Mouse (Mus musculus): ENCODE measurements around the gene Rad9a. TPM values are rescaled to one million over a fixed set of nuclear protein-coding genes. Genes with fewer than 3 reads are reported as not detected.

Gene Rad9a
- polyA plus RNA-seq, 1 experiment from 2014 or later, result 31.2 TPM

DNA sequence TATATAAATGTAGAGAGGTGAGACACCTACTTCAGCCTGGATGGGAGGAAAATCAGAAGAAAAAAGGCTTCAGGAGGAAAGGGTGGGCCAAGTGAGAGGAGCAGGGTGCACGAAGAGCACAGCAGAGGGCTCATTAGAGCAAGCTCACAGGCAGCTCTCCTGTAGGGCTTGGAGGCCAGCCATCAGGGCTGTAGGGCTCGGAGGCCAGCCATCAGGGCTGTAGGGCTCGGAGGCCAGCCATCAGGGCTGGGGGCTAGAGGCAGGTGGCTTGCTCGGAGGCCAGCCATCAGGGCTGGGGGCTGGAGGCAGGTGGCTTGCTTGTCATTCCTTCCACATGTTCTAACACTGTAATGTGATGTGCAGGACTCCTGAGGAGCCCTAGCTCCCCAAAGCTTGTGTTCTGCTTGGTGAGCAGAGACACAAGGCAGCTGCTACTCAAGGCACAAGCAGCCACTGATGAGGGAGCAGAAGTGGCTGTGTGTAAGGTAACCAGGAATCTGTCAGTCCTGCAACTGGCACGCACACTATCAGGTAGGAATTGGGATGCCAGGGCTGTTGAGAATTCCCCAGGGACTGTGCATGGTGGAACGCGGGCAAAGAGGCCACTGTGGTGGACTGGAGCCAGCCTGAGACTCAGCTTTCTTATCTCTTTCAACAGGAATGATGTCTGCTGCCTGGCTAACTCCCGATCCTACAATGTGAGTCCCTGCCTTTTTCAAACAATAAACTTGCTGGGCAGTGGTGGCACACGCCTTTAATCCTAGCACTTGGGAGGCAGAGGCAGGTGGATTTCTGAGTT, 34.6 kb downstream of the Rad9a start:
- ATAC-seq (ENCODE audit: low FRiP score), result no peak
- Histone ChIP-seq H3K27me3 (no peaks in the 10 kb centered on the region), H3K9me3 (replicated peaks) (no peaks in the 10 kb centered on the region), H3K9ac (peak overlapping the region; percentile 29; the same call in 1 of the 2 replicates), H3K27ac (no peak overlapping the region), H3K4me2 (replicated peaks) (no peak overlapping the region), H3K4me3 (no peak overlapping the region), H3K4me1 (peaks cover 26% of the 10 kb centered on the region), H3K36me3 (no peaks in the 10 kb centered on the region; the same call in 1 of the 2 replicates)
- WGBS, result 88% methylated on average over 9 of the region's 9 CpGs

DNA sequence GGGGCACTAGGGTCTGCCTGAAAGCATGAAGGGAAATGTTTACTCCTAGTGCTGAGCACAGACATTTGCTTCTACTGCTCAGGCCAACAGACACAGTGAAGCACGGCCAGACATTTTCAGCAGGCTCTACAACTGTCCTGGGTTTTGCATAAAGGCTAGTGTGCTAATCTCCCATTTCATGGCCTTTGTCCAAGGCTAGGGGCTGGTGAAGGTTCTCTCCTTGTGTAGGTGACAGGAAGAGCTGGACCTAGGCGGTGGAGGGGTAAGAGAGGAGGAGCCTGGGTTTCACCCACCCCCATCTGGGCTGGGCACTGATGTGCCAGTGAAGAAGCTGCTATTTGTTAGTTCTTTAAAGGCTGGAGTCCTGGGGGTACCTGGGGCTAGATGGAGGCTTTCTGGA, 36.7 kb downstream of the Rad9a start:
- Histone ChIP-seq H3K9ac (no peak overlapping the region), H3K4me1 (peaks cover 11% of the 10 kb centered on the region), H3K4me2 (replicated peaks) (no peak overlapping the region)

DNA sequence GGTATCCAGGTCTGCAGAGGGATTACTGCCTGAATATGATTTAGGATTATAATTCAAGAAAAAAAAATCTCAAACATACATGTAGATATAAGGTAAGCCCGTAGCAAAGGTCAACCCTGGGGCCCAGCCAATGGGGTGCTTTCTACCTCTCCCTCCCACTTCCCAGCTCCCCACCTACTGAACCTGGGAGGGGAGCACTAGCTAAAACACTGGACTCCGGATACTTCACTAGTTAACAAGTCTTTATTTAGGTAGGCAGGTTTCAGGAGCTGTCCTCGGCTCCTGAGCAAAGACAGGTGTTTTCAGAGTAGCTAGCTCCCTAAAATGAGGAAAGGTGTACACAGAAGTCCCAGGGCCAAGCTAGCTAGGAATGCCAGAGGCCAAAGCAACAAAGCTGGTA, 37.4 kb downstream of the Rad9a start:
- Histone ChIP-seq H3K4me3 (no peak overlapping the region), H3K4me1 (peaks cover 10% of the 10 kb centered on the region), H3K27me3 (no peaks in the 10 kb centered on the region), H3K9me3 (replicated peaks) (no peaks in the 10 kb centered on the region), H3K9ac (no peak overlapping the region), H3K36me3 (peaks cover 23% of the 10 kb centered on the region), H3K27ac (0 out of 2 replicates have a peak overlapping the region, but pooled peaks have one; percentile 79), H3K4me2 (replicated peaks) (no peak overlapping the region; the same call in 1 of the 2 replicates)
- WGBS, result 87% methylated on average over 3 of the region's 3 CpGs
- no peak for ATAC-seq (ENCODE audit: low FRiP score)

More for the DNA sequence above, 36.7 kb downstream of the Rad9a start:
- no peak for ATAC-seq (ENCODE audit: low FRiP score)
- Histone ChIP-seq H3K27me3 (no peaks in the 10 kb centered on the region), H3K4me3 (no peak overlapping the region), H3K27ac (no peak overlapping the region), H3K9me3 (replicated peaks) (no peaks in the 10 kb centered on the region), H3K36me3 (peaks cover 17% of the 10 kb centered on the region)
- 64% methylated on average over 2 of the region's 2 CpGs for WGBS

DNA sequence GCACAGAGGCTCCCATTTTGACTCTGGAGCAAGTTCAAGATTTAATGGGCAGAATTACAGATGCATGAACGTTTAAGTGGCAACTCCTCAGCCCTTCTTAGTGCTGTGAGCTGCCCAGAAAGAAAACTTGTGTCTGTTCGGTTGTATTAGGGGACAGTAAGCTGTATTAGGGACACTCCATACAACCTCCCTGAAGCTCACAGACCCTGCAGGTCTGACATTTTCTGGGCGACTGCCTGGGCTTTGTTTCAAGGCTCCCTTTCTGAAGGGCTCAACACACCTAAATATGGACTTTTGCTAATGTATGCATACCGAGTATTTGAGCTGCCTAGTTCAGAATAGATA, 37.9 kb downstream of the Rad9a start:
- peak overlapping the region; percentile 61 for H3K9ac ChIP-seq
- peaks cover 10% of the 10 kb centered on the region for H3K4me1 ChIP-seq
- peaks cover 29% of the 10 kb centered on the region for H3K36me3 ChIP-seq
- no peaks in the 10 kb centered on the region for H3K27me3 ChIP-seq
- ATAC-seq (ENCODE audit: low FRiP score), result peak; percentile 28
- H3K27ac ChIP-seq, result peak overlapping the region; percentile 79
- peak overlapping the region; percentile 85 for H3K4me2 ChIP-seq (replicated peaks)
- H3K9me3 ChIP-seq (replicated peaks), result no peaks in the 10 kb centered on the region
- 37% methylated on average over 4 of the region's 4 CpGs for WGBS
- peak overlapping the region; percentile 59 for H3K4me3 ChIP-seq

DNA sequence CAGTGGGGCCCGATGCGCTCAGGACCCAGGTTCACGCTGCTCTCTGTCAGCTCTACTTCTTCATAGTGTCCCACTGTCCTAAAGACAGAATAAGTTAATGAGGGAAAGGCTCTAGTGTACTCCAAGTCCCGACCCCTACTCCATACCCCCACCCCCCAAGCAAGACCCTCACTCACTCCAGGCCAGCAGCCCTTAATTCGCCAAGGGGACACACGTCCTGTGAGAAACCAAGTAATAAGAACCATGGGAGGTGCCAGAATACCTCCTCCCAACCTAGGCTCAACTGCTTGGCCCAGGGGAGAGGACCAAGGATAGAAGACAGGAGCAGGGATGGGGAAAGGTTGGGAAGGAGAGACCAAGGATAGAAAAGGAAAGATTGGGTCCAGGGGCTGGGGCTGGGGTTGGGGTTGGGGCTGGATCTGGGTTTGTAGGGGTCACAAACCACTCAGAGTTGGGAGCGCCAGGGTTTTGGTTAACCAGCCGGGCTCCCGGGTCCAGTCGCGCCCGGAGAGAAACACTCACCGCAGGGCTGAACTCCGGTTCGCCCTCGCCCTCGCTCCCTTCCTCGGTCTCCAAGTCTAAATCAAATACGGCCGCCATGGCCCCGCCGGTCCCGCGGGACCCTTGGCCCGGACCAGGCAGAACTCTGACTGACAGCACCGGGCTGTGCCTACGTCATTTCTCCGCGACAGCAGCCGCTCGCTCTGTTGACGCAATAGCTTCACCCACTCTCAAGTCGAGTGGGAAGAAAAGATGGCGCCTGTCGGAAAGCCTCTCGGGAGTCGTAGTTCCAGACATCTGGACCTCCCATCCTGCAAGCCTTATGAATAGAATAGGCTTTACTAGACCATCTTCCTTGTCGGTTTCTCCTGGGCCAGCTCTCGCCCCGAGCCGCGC, 38.6 kb downstream of the Rad9a start, which contains the start of gene Rps6kb2:
Gene Rps6kb2, minus strand, starts transcription at position 709 of the 897 bp plus-strand sequence.
- H3K36me3 ChIP-seq, result peaks cover 35% of the 10 kb centered on the region
- peak; percentile 90 for ATAC-seq (ENCODE audit: low FRiP score)
- 6% methylated on average over 42 of the region's 42 CpGs for WGBS

DNA sequence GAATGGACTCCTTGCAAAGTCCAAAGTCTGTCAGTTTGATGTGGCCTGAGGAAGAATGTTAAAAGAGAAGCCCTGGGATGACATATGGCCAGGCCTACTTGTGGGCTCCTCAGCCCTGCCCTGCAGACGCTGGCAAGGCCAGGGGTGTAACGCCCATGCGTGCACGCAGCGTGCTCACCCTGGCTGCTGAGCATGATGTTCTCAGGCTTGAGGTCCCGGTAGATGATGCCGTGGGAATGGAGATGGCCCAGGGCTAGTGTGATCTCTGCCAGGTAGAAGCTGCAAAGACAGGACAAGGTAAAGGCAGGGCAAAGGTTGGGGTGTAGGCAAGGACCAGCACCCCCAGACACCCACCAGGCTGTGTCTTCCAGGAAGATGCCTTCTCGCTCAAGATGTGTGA, 42.4 kb downstream of the Rad9a start:
- Histone ChIP-seq H3K4me3 (no peak overlapping the region), H3K4me1 (peaks cover 13% of the 10 kb centered on the region), H3K36me3 (peaks cover 60% of the 10 kb centered on the region), H3K27ac (no peak overlapping the region), H3K4me2 (replicated peaks) (no peak overlapping the region), H3K27me3 (no peaks in the 10 kb centered on the region), H3K9ac (no peak overlapping the region), H3K9me3 (replicated peaks) (no peaks in the 10 kb centered on the region)
- ATAC-seq (ENCODE audit: low FRiP score), result no peak
- WGBS, result 97% methylated on average over 8 of the region's 8 CpGs

More for the DNA sequence above, 38.6 kb downstream of the Rad9a start, which contains the start of gene Rps6kb2:
- peaks cover 10% of the 10 kb centered on the region for H3K4me1 ChIP-seq
- no peaks in the 10 kb centered on the region for H3K27me3 ChIP-seq
- peak within 1 kb of the TSS; percentile 59 for H3K4me3 ChIP-seq
- peak within 1 kb of the TSS; percentile 79 for H3K27ac ChIP-seq
- H3K9ac ChIP-seq, result peak within 1 kb of the TSS; percentile 83
- no peaks in the 10 kb centered on the region for H3K9me3 ChIP-seq (replicated peaks)
- peak within 1 kb of the TSS; percentile 85 for H3K4me2 ChIP-seq (replicated peaks)

DNA sequence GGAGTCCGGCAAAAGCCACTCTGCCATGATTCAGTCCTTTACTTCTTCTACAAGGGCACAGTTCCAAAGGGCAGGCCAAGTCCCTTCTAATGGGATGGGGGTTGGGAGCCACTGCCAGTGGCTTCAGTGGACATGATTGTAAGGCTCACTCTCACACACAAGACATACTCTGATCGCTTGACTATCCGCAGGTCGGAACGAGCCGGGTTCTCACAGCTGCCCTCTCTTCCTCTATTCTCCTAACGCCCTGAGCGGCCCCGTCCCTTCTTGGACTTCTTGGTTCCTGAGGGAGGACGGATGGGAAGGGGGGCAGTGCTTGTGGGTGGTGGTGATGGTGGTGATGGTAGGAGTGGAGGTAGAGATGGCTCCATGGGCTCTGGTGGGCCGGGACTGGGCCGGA, 44.7 kb downstream of the Rad9a start:
- no peak overlapping the region for H3K27ac ChIP-seq
- peaks cover 71% of the 10 kb centered on the region for H3K36me3 ChIP-seq
- H3K9ac ChIP-seq, result no peak overlapping the region
- H3K9me3 ChIP-seq (replicated peaks), result no peaks in the 10 kb centered on the region
- 87% methylated on average over 12 of the region's 12 CpGs for WGBS
- no peaks in the 10 kb centered on the region for H3K27me3 ChIP-seq
- H3K4me2 ChIP-seq (replicated peaks), result no peak overlapping the region
- no peak overlapping the region for H3K4me3 ChIP-seq
- peaks cover 3% of the 10 kb centered on the region; the same call in 1 of the 2 replicates for H3K4me1 ChIP-seq
- ATAC-seq (ENCODE audit: low FRiP score), result no peak

DNA sequence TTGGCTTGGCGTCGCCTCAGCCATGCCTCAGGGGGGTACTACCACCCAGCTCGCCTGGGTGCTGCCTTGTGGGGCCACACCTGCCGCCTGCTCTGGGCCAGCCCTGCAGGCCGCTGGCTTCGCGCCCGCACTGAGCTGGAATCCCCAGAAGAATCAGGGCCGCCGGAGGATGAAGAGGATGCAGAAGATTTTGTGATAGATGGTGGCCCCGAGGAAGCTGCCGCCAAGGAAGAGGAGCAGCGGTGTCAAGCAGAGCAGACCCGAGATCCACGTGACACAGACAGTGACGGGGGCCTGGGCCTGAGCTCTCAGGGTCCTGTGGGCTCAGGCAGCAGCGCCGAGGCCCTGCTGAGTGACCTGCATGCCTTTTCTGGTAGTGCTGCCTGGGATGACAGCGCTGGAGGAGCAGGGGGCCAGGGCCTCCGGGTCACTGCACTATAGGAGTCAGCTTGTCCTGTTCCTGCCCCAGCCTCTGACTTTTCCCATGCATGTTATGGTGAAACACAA, 45.3 kb downstream of the Rad9a start:
- H3K9ac ChIP-seq, result no peak overlapping the region
- H3K4me1 ChIP-seq, result peaks cover 3% of the 10 kb centered on the region; the same call in 1 of the 2 replicates
- no peak for ATAC-seq (ENCODE audit: low FRiP score)
- H3K36me3 ChIP-seq, result peaks cover 71% of the 10 kb centered on the region
- no peaks in the 10 kb centered on the region for H3K27me3 ChIP-seq
- no peak overlapping the region for H3K4me3 ChIP-seq
- no peak overlapping the region for H3K4me2 ChIP-seq (replicated peaks)
- WGBS, result 69% methylated on average over 20 of the region's 20 CpGs
- H3K27ac ChIP-seq, result peak overlapping the region; percentile 60
- H3K9me3 ChIP-seq (replicated peaks), result no peaks in the 10 kb centered on the region

DNA sequence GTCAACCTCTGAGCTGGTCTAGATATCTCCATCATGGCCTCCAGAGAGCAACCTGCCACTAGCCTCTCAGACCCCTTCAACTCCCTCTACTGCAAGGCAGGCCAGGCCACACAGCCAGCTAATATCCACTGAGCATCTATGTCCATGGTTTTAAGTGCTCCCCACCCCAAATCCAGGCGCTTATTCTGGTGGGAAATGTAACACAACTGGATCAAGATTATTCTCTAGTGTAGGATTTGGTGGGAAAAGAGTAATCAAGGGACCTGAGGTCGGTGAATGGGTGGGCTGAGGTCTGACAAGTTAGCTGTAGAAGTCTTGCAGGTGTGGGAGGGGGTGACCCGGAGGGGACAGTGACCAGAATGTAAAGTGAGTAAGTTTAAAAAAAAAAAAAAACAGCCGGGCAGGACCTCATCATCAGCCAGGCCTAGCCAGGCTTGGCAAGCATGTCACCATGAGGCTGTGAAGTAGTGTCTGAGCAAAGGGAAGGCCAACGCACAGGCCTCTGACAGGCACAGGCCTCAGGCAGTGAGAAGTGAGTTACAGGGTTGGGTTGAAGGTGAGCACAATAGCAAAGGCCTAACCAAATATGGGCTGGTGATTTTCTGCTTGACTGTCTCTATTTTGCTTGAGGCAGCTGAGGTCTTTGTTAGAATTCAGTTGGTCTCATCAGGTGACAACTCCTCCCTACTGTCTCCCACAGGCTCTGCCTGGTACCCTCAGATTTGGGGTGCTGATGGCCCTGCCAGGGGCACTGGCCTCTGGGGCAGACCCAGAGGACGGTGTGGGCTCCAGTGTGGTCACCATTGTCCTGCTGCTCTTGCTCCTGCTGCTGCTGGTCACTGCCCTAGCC, 46.0 kb downstream of the Rad9a start:
- no peak overlapping the region for H3K9ac ChIP-seq
- no peak overlapping the region for H3K4me2 ChIP-seq (replicated peaks)
- peaks cover 71% of the 10 kb centered on the region for H3K36me3 ChIP-seq
- H3K9me3 ChIP-seq (replicated peaks), result no peaks in the 10 kb centered on the region
- no peak for ATAC-seq (ENCODE audit: low FRiP score)
- H3K4me1 ChIP-seq, result peaks cover 5% of the 10 kb centered on the region; the same call in 1 of the 2 replicates
- no peaks in the 10 kb centered on the region for H3K27me3 ChIP-seq
- 68% methylated on average over 6 of the region's 6 CpGs for WGBS
- H3K4me3 ChIP-seq, result no peak overlapping the region
- H3K27ac ChIP-seq, result peak overlapping the region; percentile 60

DNA sequence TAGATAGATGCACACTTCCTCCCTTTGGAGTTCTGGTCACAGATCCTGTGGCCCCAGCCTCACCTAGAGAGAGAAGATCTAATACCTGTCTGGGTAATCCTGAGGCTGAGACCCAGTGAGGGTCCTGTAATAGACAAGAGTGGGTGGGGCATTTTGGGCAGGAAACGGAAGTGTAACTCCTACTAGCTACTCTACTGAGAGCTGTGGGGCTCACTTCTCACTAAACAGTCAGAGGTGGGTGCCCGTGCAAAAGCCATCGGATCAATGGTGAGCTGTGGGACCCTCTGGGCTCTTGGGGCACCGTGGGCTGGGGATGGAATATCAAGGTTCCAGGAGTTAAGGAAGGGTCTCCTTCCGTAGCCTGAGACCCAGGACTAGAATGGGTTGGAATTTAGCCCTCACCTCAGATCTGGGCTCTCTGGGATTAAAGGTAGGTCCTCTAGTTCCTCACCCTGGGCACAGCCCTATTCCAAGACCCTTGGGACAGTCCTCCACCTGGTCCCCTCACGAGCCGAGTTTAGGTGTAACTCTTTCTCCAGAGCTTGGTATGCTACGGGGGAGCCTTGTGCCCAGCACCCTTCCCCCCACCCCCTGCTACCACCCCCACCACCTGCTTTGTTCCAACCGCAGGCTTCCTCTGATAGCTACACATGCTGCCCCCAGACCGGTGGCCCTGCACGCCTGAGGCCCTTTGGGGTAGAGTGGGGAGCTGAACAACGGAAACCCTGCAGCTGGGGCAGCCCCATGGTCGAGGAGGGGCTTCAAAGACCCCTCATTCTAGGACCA, 46.8 kb downstream of the Rad9a start:
- Histone ChIP-seq H3K27ac (no peak overlapping the region), H3K36me3 (peaks cover 71% of the 10 kb centered on the region)

DNA sequence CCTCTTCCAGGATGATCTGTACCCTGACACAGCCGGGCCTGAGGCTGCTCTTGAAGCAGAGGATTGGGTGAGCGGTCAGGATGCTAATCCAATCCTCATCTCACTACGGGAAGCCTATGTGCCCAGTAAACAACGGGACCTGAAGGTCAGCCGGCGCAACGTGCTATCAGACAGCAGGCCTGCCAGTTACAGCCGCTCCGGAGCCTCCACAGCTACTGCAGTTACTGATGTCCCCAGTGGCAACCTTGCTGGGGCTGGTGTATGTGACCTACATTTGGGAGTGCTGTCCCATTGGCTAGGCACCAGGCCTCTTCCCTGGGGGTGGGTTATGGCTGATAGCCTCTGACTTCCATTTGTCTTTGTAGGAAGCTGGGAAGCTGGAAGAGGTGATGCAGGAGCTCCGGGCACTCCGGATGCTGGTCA, 48.2 kb downstream of the Rad9a start, which contains the start of gene Ptprcap:
Gene Ptprcap, plus strand, starts transcription at position 373 of the 423 bp plus-strand sequence.
- no peak for ATAC-seq (ENCODE audit: low FRiP score)
- H3K27me3 ChIP-seq, result no peaks in the 10 kb centered on the region
- no peak within 1 kb of the TSS for H3K4me3 ChIP-seq
- H3K27ac ChIP-seq, result no peak within 1 kb of the TSS; the same call in 1 of the 2 replicates
- 72% methylated on average over 11 of the region's 11 CpGs for WGBS
- no peaks in the 10 kb centered on the region for H3K9me3 ChIP-seq (replicated peaks)
- H3K36me3 ChIP-seq, result peaks cover 57% of the 10 kb centered on the region
- no peak within 1 kb of the TSS for H3K9ac ChIP-seq
- peaks cover 20% of the 10 kb centered on the region for H3K4me1 ChIP-seq
- no peak within 1 kb of the TSS for H3K4me2 ChIP-seq (replicated peaks)

More for the DNA sequence above, 46.8 kb downstream of the Rad9a start:
- Histone ChIP-seq H3K4me3 (no peak overlapping the region), H3K4me1 (peaks cover 12% of the 10 kb centered on the region), H3K9me3 (replicated peaks) (no peaks in the 10 kb centered on the region), H3K4me2 (replicated peaks) (no peak overlapping the region), H3K27me3 (no peaks in the 10 kb centered on the region), H3K9ac (no peak overlapping the region)
- no peak for ATAC-seq (ENCODE audit: low FRiP score)
- WGBS, result 81% methylated on average over 13 of the region's 13 CpGs

All from hindbrain, embryonic 12.5 days (tissue).